Mouse (Mus musculus): ENCODE measurements at regions not wholly inside any gene's neighbourhood (a gene's known extent, or its start where the extent isn't known, plus 50 kb on each side); places are given as distances from the start of the nearest gene placed in this dataset.

- peaks cover 18% of the 10 kb centered on the region for H3K27me3 ChIP-seq
Measured at GRCm38 (mm10) chr10:120726369-120726768, 172.5 kb downstream of the Msrb3 start.

GRCm38 (mm10) chr10:120721956-120722532 is 176.9 kb downstream of the Msrb3 start:
- Histone ChIP-seq H3K27me3 (peaks cover 25% of the 10 kb centered on the region), H3K4me2 (peak overlapping the region; percentile 73), H3K4me3 (peak overlapping the region; percentile 36), H3K9me3 (no peaks in the 10 kb centered on the region), H3K4me1 (replicated peaks) (peaks cover 11% of the 10 kb centered on the region), H3K9ac (peak overlapping the region; percentile 14; the same call in 1 of the 2 replicates), H3K36me3 (no peaks in the 10 kb centered on the region), H3K27ac (replicated peaks) (no peak overlapping the region)
- WGBS, result 2% methylated on average over 15 of the region's 15 CpGs
- ATAC-seq (ENCODE audit: low FRiP score, low read depth), result no peak

More at GRCm38 (mm10) chr10:120726369-120726768, 172.5 kb downstream of the Msrb3 start:
- H3K27ac ChIP-seq (replicated peaks), result no peak overlapping the region
- H3K9me3 ChIP-seq, result no peaks in the 10 kb centered on the region
- H3K9ac ChIP-seq, result no peak overlapping the region
- no peaks in the 10 kb centered on the region for H3K36me3 ChIP-seq
- H3K4me3 ChIP-seq, result no peak overlapping the region
- ATAC-seq (ENCODE audit: low FRiP score, low read depth), result no peak
- 81% methylated on average over 1 of the region's 1 CpGs for WGBS
- no peak overlapping the region for H3K4me2 ChIP-seq
- peaks cover 11% of the 10 kb centered on the region for H3K4me1 ChIP-seq (replicated peaks)

GRCm38 (mm10) chr10:120720981-120721380 is 177.9 kb downstream of the Msrb3 start:
- Histone ChIP-seq H3K9me3 (no peaks in the 10 kb centered on the region), H3K27ac (replicated peaks) (no peak overlapping the region), H3K36me3 (no peaks in the 10 kb centered on the region), H3K27me3 (peaks cover 25% of the 10 kb centered on the region), H3K4me3 (no peak overlapping the region), H3K4me2 (no peak overlapping the region), H3K4me1 (replicated peaks) (peaks cover 11% of the 10 kb centered on the region), H3K9ac (no peak overlapping the region)
- ATAC-seq (ENCODE audit: low FRiP score, low read depth), result no peak
- WGBS, result 37% methylated on average over 3 of the region's 3 CpGs

GRCm38 (mm10) chr10:120720061-120720460 is 178.8 kb downstream of the Msrb3 start:
- ATAC-seq (ENCODE audit: low FRiP score, low read depth), result no peak
- 36% methylated on average over 3 of the region's 3 CpGs for WGBS
- no peaks in the 10 kb centered on the region for H3K36me3 ChIP-seq
- no peak overlapping the region for H3K4me3 ChIP-seq
- peaks cover 11% of the 10 kb centered on the region for H3K4me1 ChIP-seq (replicated peaks)
- H3K27ac ChIP-seq (replicated peaks), result no peak overlapping the region
- no peak overlapping the region for H3K4me2 ChIP-seq
- no peaks in the 10 kb centered on the region for H3K9me3 ChIP-seq
- H3K27me3 ChIP-seq, result peaks cover 24% of the 10 kb centered on the region
- no peak overlapping the region for H3K9ac ChIP-seq

- no peak for ATAC-seq (ENCODE audit: low FRiP score, low read depth)
- no peak overlapping the region for H3K4me2 ChIP-seq
- WGBS, result 69% methylated on average over 11 of the region's 11 CpGs
- peaks cover 7% of the 10 kb centered on the region for H3K4me1 ChIP-seq (replicated peaks)
- H3K9ac ChIP-seq, result no peak overlapping the region
- H3K27ac ChIP-seq (replicated peaks), result no peak overlapping the region
- no peaks in the 10 kb centered on the region for H3K9me3 ChIP-seq
- H3K4me3 ChIP-seq, result no peak overlapping the region
- H3K27me3 ChIP-seq, result peaks cover 11% of the 10 kb centered on the region
- H3K36me3 ChIP-seq, result no peaks in the 10 kb centered on the region
Measured at GRCm38 (mm10) chr10:120717159-120717567, 181.7 kb downstream of the Msrb3 start.

GRCm38 (mm10) chr10:120716391-120716790 is 182.5 kb downstream of the Msrb3 start:
- no peak overlapping the region for H3K27ac ChIP-seq (replicated peaks)
- no peak overlapping the region for H3K4me2 ChIP-seq
- no peak overlapping the region for H3K9ac ChIP-seq
- H3K4me1 ChIP-seq (replicated peaks), result no peaks in the 10 kb centered on the region
- no peaks in the 10 kb centered on the region for H3K9me3 ChIP-seq
- WGBS, result 63% methylated on average over 6 of the region's 6 CpGs
- H3K36me3 ChIP-seq, result no peaks in the 10 kb centered on the region
- H3K4me3 ChIP-seq, result no peak overlapping the region
- ATAC-seq (ENCODE audit: low FRiP score, low read depth), result no peak
- peaks cover 8% of the 10 kb centered on the region for H3K27me3 ChIP-seq

- peaks cover 10% of the 10 kb centered on the region for H3K4me1 ChIP-seq (replicated peaks)
- H3K4me3 ChIP-seq, result no peak overlapping the region
- no peaks in the 10 kb centered on the region for H3K27me3 ChIP-seq
- ATAC-seq (ENCODE audit: low FRiP score, low read depth), result peak; percentile 27; the same call in 1 of the 2 replicates
- WGBS, result 24% methylated on average over 20 of the region's 20 CpGs
- H3K27ac ChIP-seq (replicated peaks), result no peak overlapping the region
- no peaks in the 10 kb centered on the region for H3K36me3 ChIP-seq
- H3K9me3 ChIP-seq, result no peaks in the 10 kb centered on the region
- H3K9ac ChIP-seq, result no peak overlapping the region
- H3K4me2 ChIP-seq, result peak overlapping the region; percentile 33; the same call in 1 of the 2 replicates
Measured at GRCm38 (mm10) chr10:120707771-120708750, 190.8 kb downstream of the Msrb3 start.

- H3K4me2 ChIP-seq, result no peak overlapping the region
- no peak overlapping the region for H3K9ac ChIP-seq
- no peaks in the 10 kb centered on the region for H3K27me3 ChIP-seq
- WGBS, result 14% methylated on average over 7 of the region's 7 CpGs
- H3K27ac ChIP-seq (replicated peaks), result no peak overlapping the region
- H3K9me3 ChIP-seq, result no peaks in the 10 kb centered on the region
- no peaks in the 10 kb centered on the region for H3K36me3 ChIP-seq
- H3K4me1 ChIP-seq (replicated peaks), result peaks cover 10% of the 10 kb centered on the region
- ATAC-seq (ENCODE audit: low FRiP score, low read depth), result no peak
- no peak overlapping the region for H3K4me3 ChIP-seq
Measured at GRCm38 (mm10) chr10:120706684-120707290, 192.1 kb downstream of the Msrb3 start.

GRCm38 (mm10) chr10:120701833-120702232 is 197.1 kb downstream of the Msrb3 start:
- H3K4me2 ChIP-seq, result no peak overlapping the region
- no peak overlapping the region for H3K9ac ChIP-seq
- ATAC-seq (ENCODE audit: low FRiP score, low read depth), result no peak
- no peaks in the 10 kb centered on the region for H3K9me3 ChIP-seq
- no peak overlapping the region for H3K27ac ChIP-seq (replicated peaks)
- H3K4me1 ChIP-seq (replicated peaks), result 0 out of 2 replicates have a peak, but pooled peaks cover 3% of the 10 kb centered on the region
- H3K27me3 ChIP-seq, result no peaks in the 10 kb centered on the region
- H3K4me3 ChIP-seq, result no peak overlapping the region
- no peaks in the 10 kb centered on the region for H3K36me3 ChIP-seq
- 34% methylated on average over 11 of the region's 11 CpGs for WGBS

- Histone ChIP-seq H3K4me1 (replicated peaks) (0 out of 2 replicates have a peak, but pooled peaks cover 6% of the 10 kb centered on the region), H3K9me3 (no peaks in the 10 kb centered on the region), H3K27me3 (peaks cover 18% of the 10 kb centered on the region), H3K9ac (no peak overlapping the region), H3K27ac (replicated peaks) (no peak overlapping the region), H3K4me3 (no peak overlapping the region), H3K4me2 (no peak overlapping the region), H3K36me3 (no peaks in the 10 kb centered on the region)
- ATAC-seq (ENCODE audit: low FRiP score, low read depth), result no peak
- WGBS, result 17% methylated on average over 16 of the region's 16 CpGs
Measured at GRCm38 (mm10) chr10:120697275-120697856, 201.5 kb downstream of the Msrb3 start.

GRCm38 (mm10) chr10:120696481-120696880 is 202.4 kb downstream of the Msrb3 start:
- no peak for ATAC-seq (ENCODE audit: low FRiP score, low read depth)
- peaks cover 18% of the 10 kb centered on the region for H3K27me3 ChIP-seq
- no peaks in the 10 kb centered on the region for H3K36me3 ChIP-seq
- H3K9ac ChIP-seq, result no peak overlapping the region
- H3K9me3 ChIP-seq, result no peaks in the 10 kb centered on the region
- 76% methylated on average over 2 of the region's 2 CpGs for WGBS
- no peak overlapping the region for H3K4me3 ChIP-seq
- no peak overlapping the region for H3K4me2 ChIP-seq
- no peak overlapping the region for H3K27ac ChIP-seq (replicated peaks)
- 0 out of 2 replicates have a peak, but pooled peaks cover 6% of the 10 kb centered on the region for H3K4me1 ChIP-seq (replicated peaks)
